Mouse (Mus musculus) thymus, postnatal 36 days (tissue): ENCODE measurements around the gene Sept14.
A peak's percentile ranks its signal among the peaks of the same experiment; 100 is the strongest.
"Not testable (repeated sequence)": the region's sequence is repeated elsewhere in the genome, so short reads cannot be mapped to it uniquely, and the experiment has no call there.

Experiments used
- DNase-seq, 2 experiments: peaks; one replicate each; pipeline ENCODE4 v3.0.0; 2022; ENCODE audit warnings: mixed read lengths in 2 of 2

The Sept14 gene

GRCm38 (mm10) chr5:129708412-129708811, at the start of gene Sept14:
Gene Sept14, minus strand, starts transcription at chr5:129708512.
- DNase-seq: no peak

- DNase-seq: no peak
These were observed 48.6 kb upstream of the Sept14 start for GRCm38 (mm10) chr5:129756886-129757285.

GRCm38 (mm10) chr5:129744050-129744449, 35.7 kb upstream of the Sept14 start:
- no peak for DNase-seq

- no peak for DNase-seq
These were observed 34.7 kb upstream of the Sept14 start for GRCm38 (mm10) chr5:129742903-129743488.

- DNase-seq: peak; percentile 23
These were observed 32.7 kb upstream of the Sept14 start for GRCm38 (mm10) chr5:129740976-129741375.

GRCm38 (mm10) chr5:129731021-129731420, 22.7 kb upstream of the Sept14 start:
- no peak for DNase-seq

- DNase-seq: no peak
These were observed 22.0 kb upstream of the Sept14 start for GRCm38 (mm10) chr5:129730344-129730743.

GRCm38 (mm10) chr5:129729286-129729685, 21.0 kb upstream of the Sept14 start:
- no peak for DNase-seq

GRCm38 (mm10) chr5:129726784-129727183, 18.5 kb upstream of the Sept14 start:
- no peak for DNase-seq

GRCm38 (mm10) chr5:129725774-129726392, 17.6 kb upstream of the Sept14 start:
- DNase-seq: peak in 1 of 2 experiments; percentile 8

- peak; percentile 93 to 96 for DNase-seq
These were observed 16.8 kb upstream of the Sept14 start, which contains the start of gene Nipsnap2 for GRCm38 (mm10) chr5:129724834-129725773. Gene Nipsnap2, plus strand, starts transcription at chr5:129725063.

- DNase-seq: no peak
These were observed 16.0 kb upstream of the Sept14 start for GRCm38 (mm10) chr5:129724268-129724667.

- DNase-seq: no peak
These were observed 11.9 kb upstream of the Sept14 start for GRCm38 (mm10) chr5:129720176-129720575.

GRCm38 (mm10) chr5:129717016-129717415, 8.7 kb upstream of the Sept14 start:
- no peak for DNase-seq

- peak; percentile 88 to 91 for DNase-seq
These were observed 7.1 kb upstream of the Sept14 start, which contains the start of gene Mrps17 for GRCm38 (mm10) chr5:129715326-129715861. Gene Mrps17, plus strand, starts transcription at chr5:129715497.

- no peak for DNase-seq
These were observed 4.9 kb downstream of the Sept14 start for GRCm38 (mm10) chr5:129703368-129703767.

GRCm38 (mm10) chr5:129701706-129702105, 6.6 kb downstream of the Sept14 start:
- no peak for DNase-seq

GRCm38 (mm10) chr5:129700506-129700905, 7.8 kb downstream of the Sept14 start:
- no peak for DNase-seq

GRCm38 (mm10) chr5:129690528-129690927, 17.8 kb downstream of the Sept14 start:
- DNase-seq: no peak

- no peak for DNase-seq
These were observed 20.7 kb downstream of the Sept14 start for GRCm38 (mm10) chr5:129687621-129688020.

GRCm38 (mm10) chr5:129685141-129685540, 23.2 kb downstream of the Sept14 start:
- not testable (repeated sequence) for DNase-seq

GRCm38 (mm10) chr5:129670036-129670458, 38.3 kb downstream of the Sept14 start, which contains the start of gene Zfp11:
Gene Zfp11, minus strand, starts transcription at chr5:129670099.
- DNase-seq: peak; percentile 43 to 54
